Mouse (Mus musculus): ENCODE measurements around the gene Mgme1.

GRCm38 (mm10) chr2:144274741-144275140, 4.3 kb downstream of the Mgme1 start:
- TF ChIP-seq EP300 (optimal IDR thresholded peaks at IDR 0.05) (no peak), CTCF (IDR thresholded peaks at IDR 0.05; ENCODE audit: low read depth) (no peak)
